Mouse (Mus musculus): ENCODE results near the gene Cypt2.
A peak's percentile ranks its signal among the peaks of the same experiment; 100 is the strongest.
"Not testable (repeated sequence)": the region's sequence is repeated elsewhere in the genome, so short reads cannot be mapped to it uniquely, and the experiment has no call there.

The Cypt2 gene

DNA sequence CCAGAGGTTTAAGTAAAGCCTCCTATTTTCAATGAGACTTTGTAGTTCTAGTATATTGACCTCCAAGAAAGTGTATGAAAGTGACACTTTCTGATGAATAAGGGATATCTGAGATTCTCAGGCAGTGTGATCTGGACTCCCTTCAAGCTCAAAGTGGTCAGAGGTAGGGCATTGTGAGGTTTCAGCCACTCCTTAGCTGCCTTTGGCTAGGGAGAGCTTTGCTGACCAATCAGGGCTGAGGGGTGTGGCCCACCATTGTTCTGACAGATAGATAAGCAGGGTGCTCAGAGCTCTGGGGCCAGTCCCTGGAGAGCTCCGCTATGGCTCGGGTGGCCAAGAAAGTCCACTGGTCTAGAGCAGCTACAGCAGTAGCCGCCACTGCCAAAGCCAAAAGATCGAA lies at the start of gene Cypt2:
TSS of gene Cypt2 (plus strand) at position 301 of the 400 bp plus-strand sequence.
- DNase-seq (ENCODE audit: low read depth, low spot score): not testable (repeated sequence)

DNA sequence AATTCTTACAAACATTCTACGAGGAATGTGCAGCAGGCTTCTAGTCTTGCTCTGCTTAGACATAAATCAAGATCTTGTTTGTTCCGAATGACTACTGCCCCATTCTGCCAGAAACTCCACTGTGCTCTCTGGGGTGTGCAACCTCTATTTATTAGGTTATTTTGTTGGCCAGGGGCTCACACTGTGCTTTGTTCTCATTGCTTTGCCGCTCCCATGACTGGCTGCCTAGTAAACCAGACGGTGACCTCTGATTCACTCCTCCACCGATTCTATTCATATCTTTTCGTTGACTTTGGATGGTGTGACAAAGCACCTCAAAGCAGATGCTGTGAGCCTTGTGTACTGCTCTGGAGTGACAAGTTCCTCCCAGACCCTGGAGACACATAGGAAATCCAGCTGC lies 46.7 kb downstream of the Cypt2 start:
- DNase-seq (ENCODE audit: low read depth, low spot score): peak; percentile 39

Data from skeletal muscle tissue, adult 2 months (tissue).